In the genomic region with DNA sequence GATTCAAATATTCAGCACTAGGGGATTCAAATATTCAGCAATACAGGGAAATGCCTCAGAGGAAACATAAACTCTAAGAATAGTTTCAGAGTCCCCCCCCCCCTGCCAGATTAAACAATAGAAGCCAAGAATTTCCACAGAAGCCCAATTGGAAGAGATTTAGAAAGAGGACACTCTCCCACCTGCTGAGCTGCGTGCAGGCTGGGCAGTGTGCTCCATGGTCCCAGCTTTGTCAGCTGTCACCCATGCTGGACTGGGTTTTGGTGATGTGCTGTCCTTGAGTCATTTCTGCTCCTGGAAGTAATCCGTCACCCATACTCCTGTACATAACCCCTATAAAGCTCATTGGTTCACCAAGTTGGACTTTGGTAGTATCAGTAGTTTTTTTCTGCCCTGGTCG, we compare ENCODE assay signal across 26 mouse cellular contexts. TPM values are rescaled to one million over a fixed set of nuclear protein-coding genes. Genes with fewer than 3 reads are reported as not detected.
"Had no signal": no experiment of that assay in that cellular context is flagged by ENCODE, and none has a peak within 500 bp of the region (broad histone marks: within the 10 kb centered on the region; RNA-seq: fewer than 3 reads in every experiment).

No protein-coding gene starts in this region.

- H3K4me2 ChIP-seq: lung, embryonic 14.5 days; midbrain, embryonic 12.5 days; neural tube, embryonic 13.5 days; neural tube, embryonic 15.5 days had no signal

- H3K4me1 ChIP-seq: midbrain, embryonic 10.5 days; midbrain, embryonic 12.5 days; neural tube, embryonic 13.5 days; neural tube, embryonic 15.5 days had no signal

- DNase-seq: lung, embryonic 14.5 days; lung, postnatal 10 days; lung, postnatal 4 days; retina, postnatal 1 day; right cerebral cortex, adult 18-20 months; right cerebral cortex, postnatal 25 days; right cerebral cortex, postnatal 4 days; spleen, adult 18-20 months; thymus, adult 18-20 months; thymus, postnatal 14 days; thymus, postnatal 36 days had no signal

- H3K36me3 ChIP-seq: midbrain, embryonic 10.5 days; midbrain, embryonic 12.5 days; neural tube, embryonic 13.5 days; neural tube, embryonic 15.5 days had no signal

- H3K9ac ChIP-seq: lung, embryonic 14.5 days; midbrain, embryonic 12.5 days; neural tube, embryonic 13.5 days; neural tube, embryonic 15.5 days had no signal

- H3K27ac ChIP-seq: midbrain, embryonic 10.5 days; midbrain, embryonic 12.5 days; neural tube, embryonic 13.5 days; neural tube, embryonic 15.5 days had no signal

- H3K4me3 ChIP-seq: midbrain, embryonic 10.5 days; midbrain, embryonic 12.5 days; myocyte; neural tube, embryonic 13.5 days; neural tube, embryonic 15.5 days had no signal

- H3K27me3 ChIP-seq: midbrain, embryonic 12.5 days; neural tube, embryonic 13.5 days; neural tube, embryonic 15.5 days had no signal

- H3K9me3 ChIP-seq: midbrain, embryonic 10.5 days; midbrain, embryonic 12.5 days; neural tube, embryonic 13.5 days; neural tube, embryonic 15.5 days had no signal

- ATAC-seq: midbrain, embryonic 16.5 days had no signal

RNA-seq across cellular contexts. Expression of a gene that starts 40.2 kb away (rescaled TPM):
- total RNA-seq: megakaryocyte, adult 5-6 weeks; megakaryocyte-erythroid progenitor cell, adult 5-6 weeks had no signal
- polyA plus RNA-seq: lung, embryonic 14.5 days; lung, embryonic 16.5 days; midbrain, embryonic 10.5 days; midbrain, embryonic 12.5 days; midbrain, embryonic 14.5 days; midbrain, embryonic 16.5 days; myocyte; neural tube, embryonic 11.5 days; neural tube, embryonic 13.5 days; neural tube, embryonic 15.5 days; small intestine, adult 2 months; stomach, embryonic 14.5 days; stomach, embryonic 16.5 days; thymus, postnatal 0 days had no signal

RNA-seq across cellular contexts. Expression of a gene that starts 40.4 kb away (rescaled TPM):
- total RNA-seq: megakaryocyte, adult 5-6 weeks; megakaryocyte-erythroid progenitor cell, adult 5-6 weeks had no signal
- polyA plus RNA-seq: lung, embryonic 14.5 days; lung, embryonic 16.5 days; midbrain, embryonic 10.5 days; midbrain, embryonic 12.5 days; midbrain, embryonic 14.5 days; midbrain, embryonic 16.5 days; myocyte; neural tube, embryonic 11.5 days; neural tube, embryonic 13.5 days; neural tube, embryonic 15.5 days; small intestine, adult 2 months; stomach, embryonic 14.5 days; stomach, embryonic 16.5 days; thymus, postnatal 0 days had no signal
